Mouse (Mus musculus): Measurements from ENCODE around the gene Grin3b. TPM values are rescaled to one million over a fixed set of nuclear protein-coding genes. Genes with fewer than 3 reads are reported as not detected.
A peak's percentile ranks its signal among the peaks of the same experiment; 100 is the strongest.
"Not testable (repeated sequence)": the region's sequence is repeated elsewhere in the genome, so short reads cannot be mapped to it uniquely, and the experiment has no call there.

The Grin3b gene
- polyA plus RNA-seq, 1 experiment from 2014 or later: 0.29 TPM

GRCm38 (mm10) chr10:79958140-79958816, 12.2 kb upstream of the Grin3b start:
- Histone ChIP-seq H3K4me1 (replicated peaks) (peaks cover 12% of the 10 kb centered on the region), H3K4me3 (no peak overlapping the region), H3K9me3 (no peaks in the 10 kb centered on the region), H3K27me3 (0 out of 2 replicates have a peak, but pooled peaks cover 2% of the 10 kb centered on the region), H3K36me3 (peaks cover 9% of the 10 kb centered on the region), H3K27ac (replicated peaks) (no peak overlapping the region), H3K4me2 (no peak overlapping the region), H3K9ac (no peak overlapping the region)
- no peak for ATAC-seq (ENCODE audit: low FRiP score, low read depth)
- WGBS: 10% methylated on average over 21 of the region's 21 CpGs

- H3K9ac ChIP-seq; H3K27ac ChIP-seq (replicated peaks); H3K27me3 ChIP-seq; H3K9me3 ChIP-seq; ATAC-seq (ENCODE audit: low FRiP score, low read depth): not testable (repeated sequence)
- H3K4me2 ChIP-seq: peak overlapping the region; percentile 84
- peaks cover 12% of the 10 kb centered on the region for H3K4me1 ChIP-seq (replicated peaks)
- WGBS: 35% methylated on average over 10 of the region's 10 CpGs
- H3K36me3 ChIP-seq: peaks cover 12% of the 10 kb centered on the region
- H3K4me3 ChIP-seq: peak overlapping the region; percentile 91; the same call in 1 of the 2 replicates
Observed at GRCm38 (mm10) chr10:79959412-79959811, 11.1 kb upstream of the Grin3b start.

- Histone ChIP-seq H3K9me3 (no peaks in the 10 kb centered on the region), H3K27me3 (0 out of 2 replicates have a peak, but pooled peaks cover 2% of the 10 kb centered on the region), H3K4me2 (peak within 1 kb of the TSS; percentile 84), H3K4me1 (replicated peaks) (peaks cover 12% of the 10 kb centered on the region), H3K27ac (replicated peaks) (peak within 1 kb of the TSS; percentile 75), H3K9ac (peak within 1 kb of the TSS; percentile 83), H3K4me3 (peak within 1 kb of the TSS; percentile 91), H3K36me3 (peaks cover 16% of the 10 kb centered on the region)
- WGBS: under 1% methylated on average over 61 of the region's 61 CpGs
- peak; percentile 96 for ATAC-seq (ENCODE audit: low FRiP score, low read depth)
Observed at GRCm38 (mm10) chr10:79959847-79960601, 10.5 kb upstream of the Grin3b start, which contains the start of gene Wdr18. Wdr18 (plus strand) TSS chr10:79960152.

GRCm38 (mm10) chr10:79960671-79961294, 9.7 kb upstream of the Grin3b start:
- Histone ChIP-seq H3K4me3 (peak overlapping the region; percentile 91), H3K9me3 (no peaks in the 10 kb centered on the region), H3K27ac (replicated peaks) (peak overlapping the region; percentile 75; the same call in 1 of the 2 replicates), H3K9ac (peak overlapping the region; percentile 83), H3K4me2 (peak overlapping the region; percentile 84), H3K4me1 (replicated peaks) (peaks cover 12% of the 10 kb centered on the region), H3K36me3 (peaks cover 24% of the 10 kb centered on the region), H3K27me3 (0 out of 2 replicates have a peak, but pooled peaks cover 2% of the 10 kb centered on the region)
- WGBS: 15% methylated on average over 10 of the region's 10 CpGs
- ATAC-seq (ENCODE audit: low FRiP score, low read depth): no peak

GRCm38 (mm10) chr10:79964727-79965126, 5.8 kb upstream of the Grin3b start:
- H3K4me2 ChIP-seq: no peak overlapping the region
- H3K27me3 ChIP-seq: peaks cover 11% of the 10 kb centered on the region
- H3K36me3 ChIP-seq: peaks cover 50% of the 10 kb centered on the region
- WGBS: 93% methylated on average over 7 of the region's 7 CpGs
- no peaks in the 10 kb centered on the region for H3K9me3 ChIP-seq
- no peak for ATAC-seq (ENCODE audit: low FRiP score, low read depth)
- H3K4me1 ChIP-seq (replicated peaks): peaks cover 12% of the 10 kb centered on the region
- no peak overlapping the region for H3K27ac ChIP-seq (replicated peaks)
- no peak overlapping the region for H3K4me3 ChIP-seq
- H3K9ac ChIP-seq: no peak overlapping the region

GRCm38 (mm10) chr10:79965325-79965724, 5.2 kb upstream of the Grin3b start:
- Histone ChIP-seq H3K4me1 (replicated peaks) (peaks cover 12% of the 10 kb centered on the region), H3K4me2 (no peak overlapping the region), H3K27me3 (peaks cover 12% of the 10 kb centered on the region), H3K9ac (no peak overlapping the region), H3K9me3 (no peaks in the 10 kb centered on the region), H3K4me3 (no peak overlapping the region), H3K36me3 (peaks cover 50% of the 10 kb centered on the region), H3K27ac (replicated peaks) (no peak overlapping the region)
- no peak for ATAC-seq (ENCODE audit: low FRiP score, low read depth)
- 95% methylated on average over 5 of the region's 5 CpGs for WGBS

GRCm38 (mm10) chr10:79966886-79967400, 3.6 kb upstream of the Grin3b start:
- ATAC-seq (ENCODE audit: low FRiP score, low read depth): no peak
- H3K27ac ChIP-seq (replicated peaks): no peak overlapping the region
- 94% methylated on average over 5 of the region's 5 CpGs for WGBS
- H3K4me3 ChIP-seq: no peak overlapping the region
- H3K4me2 ChIP-seq: no peak overlapping the region
- no peaks in the 10 kb centered on the region for H3K9me3 ChIP-seq
- H3K36me3 ChIP-seq: peaks cover 50% of the 10 kb centered on the region
- peaks cover 18% of the 10 kb centered on the region for H3K27me3 ChIP-seq
- H3K9ac ChIP-seq: no peak overlapping the region
- peaks cover 8% of the 10 kb centered on the region for H3K4me1 ChIP-seq (replicated peaks)

GRCm38 (mm10) chr10:79968181-79968580, 2.3 kb upstream of the Grin3b start:
- Histone ChIP-seq H3K4me2 (no peak overlapping the region), H3K9ac (no peak overlapping the region), H3K27me3 (peaks cover 28% of the 10 kb centered on the region), H3K36me3 (peaks cover 41% of the 10 kb centered on the region), H3K4me3 (no peak overlapping the region), H3K4me1 (replicated peaks) (peaks cover 8% of the 10 kb centered on the region), H3K27ac (replicated peaks) (no peak overlapping the region), H3K9me3 (no peaks in the 10 kb centered on the region)
- 80% methylated on average over 1 of the region's 1 CpGs for WGBS
- no peak for ATAC-seq (ENCODE audit: low FRiP score, low read depth)

- no peak overlapping the region for H3K4me3 ChIP-seq
- peaks cover 8% of the 10 kb centered on the region for H3K4me1 ChIP-seq (replicated peaks)
- peaks cover 41% of the 10 kb centered on the region for H3K36me3 ChIP-seq
- no peak overlapping the region for H3K27ac ChIP-seq (replicated peaks)
- 16% methylated on average over 3 of the region's 3 CpGs for WGBS
- no peaks in the 10 kb centered on the region for H3K9me3 ChIP-seq
- H3K9ac ChIP-seq: no peak overlapping the region
- H3K4me2 ChIP-seq: no peak overlapping the region
- no peak for ATAC-seq (ENCODE audit: low FRiP score, low read depth)
- H3K27me3 ChIP-seq: peaks cover 28% of the 10 kb centered on the region
Observed at GRCm38 (mm10) chr10:79969124-79969568, 1.4 kb upstream of the Grin3b start.

- Histone ChIP-seq H3K4me1 (replicated peaks) (peaks cover 8% of the 10 kb centered on the region), H3K4me3 (peak overlapping the region; percentile 32), H3K27ac (replicated peaks) (no peak overlapping the region), H3K9ac (peak overlapping the region; percentile 18; the same call in 1 of the 2 replicates), H3K4me2 (peak overlapping the region; percentile 64), H3K27me3 (peaks cover 28% of the 10 kb centered on the region), H3K36me3 (peaks cover 34% of the 10 kb centered on the region), H3K9me3 (no peaks in the 10 kb centered on the region)
- ATAC-seq (ENCODE audit: low FRiP score, low read depth): 0 out of 2 replicates have a peak, but pooled peaks have one; percentile 5
- WGBS: 4% methylated on average over 20 of the region's 21 CpGs
Observed at GRCm38 (mm10) chr10:79971183-79971497, 625 bp downstream of the Grin3b start.

GRCm38 (mm10) chr10:79972831-79973230, 2.3 kb downstream of the Grin3b start:
- Histone ChIP-seq H3K4me3 (no peak overlapping the region), H3K27me3 (peaks cover 28% of the 10 kb centered on the region), H3K4me1 (replicated peaks) (peaks cover 8% of the 10 kb centered on the region), H3K36me3 (peaks cover 34% of the 10 kb centered on the region), H3K9me3 (no peaks in the 10 kb centered on the region), H3K27ac (replicated peaks) (no peak overlapping the region), H3K4me2 (no peak overlapping the region), H3K9ac (no peak overlapping the region)
- ATAC-seq (ENCODE audit: low FRiP score, low read depth): no peak
- 67% methylated on average over 14 of the region's 14 CpGs for WGBS

All from hindbrain, embryonic 15.5 days (tissue).